Mouse (Mus musculus) heart, embryonic 14.5 days (tissue): Measurements from ENCODE around the gene Gfy. TPM values are rescaled to one million over a fixed set of nuclear protein-coding genes. Genes with fewer than 3 reads are reported as not detected.

Experiments used
- ATAC-seq: fragments of 200-750 bp; cut with Nextera tagmentation; 2 replicates; pipeline ENCODE4 v1.8.0; 2017; ENCODE audit warnings: low read depth, moderate TSS enrichment; ENCODE audit not compliant: insufficient number of reproducible peaks, insufficient read depth, low FRiP score
- H3K27ac ChIP-seq, 2 experiments: fragments of 200-500 bp in 1 of 2; fragments of 300-500 bp in 1 of 2; sonication (generic) in 1 of 2; replicated peaks in 1 of 2; 2 replicates each; pipeline ENCODE4 v1.5.1; 2012 to 2014; ENCODE audit warnings: low read depth in 2 of 2, low read length in 2 of 2, control low read depth in 1 of 2, mild to moderate bottlenecking in 1 of 2, mixed read lengths in 1 of 2; ENCODE audit not compliant: control insufficient read depth in 1 of 2, insufficient read depth in 1 of 2
- H3K27me3 ChIP-seq: fragments of 300-500 bp; sonication (generic); 2 replicates; pipeline ENCODE4 v1.6.1; 2014; ENCODE audit warnings: mild to moderate bottlenecking, low read length, control low read depth; ENCODE audit not compliant: control insufficient read depth, insufficient read depth
- H3K36me3 ChIP-seq: fragments of 300-500 bp; sonication (generic); 2 replicates; pipeline ENCODE4 v1.6.1; 2014; ENCODE audit warnings: mild to moderate bottlenecking, control low read depth, low read length, mixed read lengths; ENCODE audit not compliant: control insufficient read depth, insufficient read depth
- H3K4me1 ChIP-seq, 2 experiments: fragments of 200-500 bp in 1 of 2; fragments of 300-500 bp in 1 of 2; sonication (generic) in 1 of 2; 2 replicates each; pipeline ENCODE4 v1.6.1; 2012 to 2014; ENCODE audit warnings: low read length in 2 of 2, control low read depth in 1 of 2, mixed read lengths in 1 of 2; ENCODE audit not compliant: control insufficient read depth in 2 of 2, insufficient read depth in 2 of 2
- H3K4me2 ChIP-seq: fragments of 300-500 bp; sonication (generic); 2 replicates; pipeline ENCODE4 v1.6.1; 2014; ENCODE audit warnings: mild to moderate bottlenecking, low read length
- H3K4me3 ChIP-seq, 2 experiments: fragments of 200-500 bp in 1 of 2; fragments of 300-500 bp in 1 of 2; sonication (generic) in 1 of 2; 2 replicates each; pipeline ENCODE4 v1.5.1; 2012 to 2014; ENCODE audit warnings: low read length in 2 of 2, mild to moderate bottlenecking in 2 of 2, control low read depth in 1 of 2, low read depth in 1 of 2, moderate library complexity in 1 of 2; ENCODE audit not compliant: control insufficient read depth in 1 of 2, insufficient read depth in 1 of 2
- H3K9ac ChIP-seq: fragments of 300-500 bp; sonication (generic); 2 replicates; pipeline ENCODE4 v1.6.1; 2014; ENCODE audit warnings: mild to moderate bottlenecking, low read length
- H3K9me3 ChIP-seq: fragments of 300-500 bp; sonication (generic); 2 replicates; pipeline ENCODE4 v1.6.1; 2016; ENCODE audit warnings: low read length, control low read depth; ENCODE audit not compliant: control insufficient read depth
- WGBS: fragments of 180-500 bp; shearing (Covaris S2); extraction: QIAGEN DNeasy Blood & Tissue Kit; methylation state at CpG from one replicate; pipeline ENCODE4 v1.1.7; 2014; 5-methylcytosine and 5-hydroxymethylcytosine counted together
- microRNA-seq: library from miRNA; unstranded; fragments of <30 nt; microRNA quantifications from one replicate; pipeline ENCODE4, GENCODE M21; 2016
- polyA plus RNA-seq: library from polyadenylated mRNA; unstranded; fragments of >200 nt; fragmentation: Nextera tagmentation; extraction: Ambion mirVana; gene quantifications from 2 replicates; pipeline ENCODE4 v1.2.1, GENCODE M21; 2014

Gene Gfy
- polyA plus RNA-seq, 1 experiment from 2014 or later = not detected

GRCm38 (mm10) chr7:45126844-45127699 lies 52.3 kb downstream of the Gfy start:
- Histone ChIP-seq H3K27me3 (no peaks in the 10 kb centered on the region), H3K4me3 (peak overlapping the region; percentile 65 to 93), H3K4me1 (peaks cover 24 to 37% of the 10 kb centered on the region in 2 experiments), H3K36me3 (peaks cover 42% of the 10 kb centered on the region), H3K9ac (peak overlapping the region; percentile 99), H3K9me3 (no peaks in the 10 kb centered on the region), H3K27ac (peak overlapping the region; percentile 84 to 91), H3K4me2 (peak overlapping the region; percentile 92)
- no peak for ATAC-seq
- WGBS = 23% methylated on average over 21 of the region's 21 CpGs

Small RNAs within 50 kb of the gene (microRNA-seq; reads per million reads assigned to microRNA genes)
- gene Mir5121 (9.5 reads per million, percentile 21 among the genes with 10 or more reads in this experiment), gene Mir7055 (not detected)

Other genes starting within 250 kb of the Gfy start
- not detected in 2 replicates for gene Tsks, start 236.4 kb downstream of the Gfy start, polyA plus RNA-seq
- 8.0 and 11.1 TPM in 2 replicates for gene Cpt1c, start 204.7 kb downstream of the Gfy start, polyA plus RNA-seq
- 134 and 145 TPM in 2 replicates for gene Prmt1, start 193.0 kb downstream of the Gfy start, polyA plus RNA-seq
- gene Irf3, start 181.9 kb downstream of the Gfy start, polyA plus RNA-seq = 57.6 and 60.9 TPM in 2 replicates
- 34.7 and 35.4 TPM in 2 replicates for gene Bcl2l12, start 180.9 kb downstream of the Gfy start, polyA plus RNA-seq
- gene Scaf1, start 163.2 kb downstream of the Gfy start, polyA plus RNA-seq = 36.2 and 36.8 TPM in 2 replicates
- 98.6 and 108 TPM in 2 replicates for gene Rras, start 161.6 kb downstream of the Gfy start, polyA plus RNA-seq
- 6.7 and 8.7 TPM in 2 replicates for gene Prr12, start 126.7 kb downstream of the Gfy start, polyA plus RNA-seq
- 48.5 and 53.8 TPM in 2 replicates for gene Nosip, start 117.1 kb downstream of the Gfy start, polyA plus RNA-seq
- gene Prrg2, start 116.9 kb downstream of the Gfy start, polyA plus RNA-seq = 13.4 and 14.5 TPM in 2 replicates
- gene Rcn3, start 87.3 kb downstream of the Gfy start, polyA plus RNA-seq = 218 and 262 TPM in 2 replicates
- gene Fcgrt, start 75.7 kb downstream of the Gfy start, polyA plus RNA-seq = 50.5 and 53.8 TPM in 2 replicates
- gene Rps11, start 55.1 kb downstream of the Gfy start, polyA plus RNA-seq = 1,053 and 1,103 TPM in 2 replicates
- gene Rpl13a, start 50.8 kb downstream of the Gfy start, polyA plus RNA-seq = 878 and 918 TPM in 2 replicates
- gene Gm45713, start 43.3 kb downstream of the Gfy start, polyA plus RNA-seq = 0.34 and 0.58 TPM in 2 replicates
- gene Flt3l, start 43.1 kb downstream of the Gfy start, polyA plus RNA-seq = 1.3 and 1.4 TPM in 2 replicates
- gene Pih1d1, start 25.3 kb downstream of the Gfy start, polyA plus RNA-seq = 86.3 and 94.5 TPM in 2 replicates
- 27.8 and 31.2 TPM in 2 replicates for gene Aldh16a1, start 25.0 kb downstream of the Gfy start, polyA plus RNA-seq
- gene Slc17a7, start 15.6 kb downstream of the Gfy start, polyA plus RNA-seq = 5.3 and 7.8 TPM in 2 replicates
- 0.61 TPM in 1 of 2 replicates, not detected in the other for gene Pth2, start 1.4 kb upstream of the Gfy start, polyA plus RNA-seq
- gene Ccdc155, start 25.3 kb upstream of the Gfy start, polyA plus RNA-seq = 0.32 and 0.54 TPM in 2 replicates
- gene Dkkl1, start 32.6 kb upstream of the Gfy start, polyA plus RNA-seq = 0.65 and 1.7 TPM in 2 replicates
- gene Tead2, start 36.2 kb upstream of the Gfy start, polyA plus RNA-seq = 106 and 111 TPM in 2 replicates
- 1.7 and 1.9 TPM in 2 replicates for gene Cd37, start 59.5 kb upstream of the Gfy start, polyA plus RNA-seq
- 0.38 TPM in 1 of 2 replicates, not detected in the other for gene Slc6a16, start 61.5 kb upstream of the Gfy start, polyA plus RNA-seq
- not detected in 2 replicates for gene Slc6a21, start 97.9 kb upstream of the Gfy start, polyA plus RNA-seq
- 11.1 and 12.4 TPM in 2 replicates for gene Trpm4, start 154.2 kb upstream of the Gfy start, polyA plus RNA-seq
- 24.1 and 28.3 TPM in 2 replicates for gene Hrc, start 155.7 kb upstream of the Gfy start, polyA plus RNA-seq
- 2.7 and 2.8 TPM in 2 replicates for gene Ppfia3, start 187.4 kb upstream of the Gfy start, polyA plus RNA-seq
- gene Lin7b, start 191.0 kb upstream of the Gfy start, polyA plus RNA-seq = 1.0 and 1.1 TPM in 2 replicates
- 64.1 and 65.2 TPM in 2 replicates for gene Snrnp70, start 216.2 kb upstream of the Gfy start, polyA plus RNA-seq
- gene Kcna7, start 226.1 kb upstream of the Gfy start, polyA plus RNA-seq = 0.32 and 0.38 TPM in 2 replicates
- 1.0 and 1.6 TPM in 2 replicates for gene Ntf5, start 234.1 kb upstream of the Gfy start, polyA plus RNA-seq
- gene Lhb, start 241.3 kb upstream of the Gfy start, polyA plus RNA-seq = not detected in 2 replicates